Mouse (Mus musculus): ENCODE data around the gene Fbxl17.

- no peak for TF ChIP-seq CTCF (IDR thresholded peaks at IDR 0.05; ENCODE audit: control insufficient read depth, insufficient read depth, insufficient replicate concordance, low read depth, low read length)
- no peak for TF ChIP-seq POLR2A (IDR thresholded peaks at IDR 0.05; ENCODE audit: control insufficient read depth, low read depth, low read length)
These were observed 334.0 kb downstream of the Fbxl17 start for GRCm38 (mm10) chr17:63165847-63166246.
